Comparison of ENCODE assay signal across 8 mouse cellular contexts in genomic region chr13:43183248-43184055, GRCm38 (mm10). TPM values are rescaled to one million over a fixed set of nuclear protein-coding genes. Genes with fewer than 3 reads are reported as not detected.
A peak's percentile ranks its signal among the peaks of the same experiment; 100 is the strongest.
DNase-seq lines count a peak whose midpoint lies in the region; ATAC-seq lines count a peak whose summit lies in the region.

No protein-coding gene starts in this region.

- no peak for ATAC-seq in heart, embryonic 13.5 days (ENCODE audit: extremely low read depth, insufficient number of reproducible peaks, low FRiP score, low TSS enrichment)
- peak; percentile 54; the same call in 1 of the 2 replicates for ATAC-seq in midbrain, embryonic 11.5 days (ENCODE audit: low FRiP score)
- no peak for ATAC-seq in granulocyte monocyte progenitor cell, adult 5-6 weeks (replicated peaks; ENCODE audit: poor library complexity, severe bottlenecking)

- 52% methylated on average over 8 of the region's 8 CpGs for WGBS in heart, embryonic 13.5 days
- 59% methylated on average over 8 of the region's 8 CpGs for WGBS in midbrain, embryonic 11.5 days

- H3K4me1 ChIP-seq in heart, embryonic 13.5 days = peaks cover 30% of the 10 kb centered on the region
- H3K4me1 ChIP-seq in midbrain, embryonic 11.5 days (ENCODE audit: control insufficient read depth, insufficient read depth, low read length) = no peaks in the 10 kb centered on the region

- no peaks in the 10 kb centered on the region for H3K9me3 ChIP-seq in heart, embryonic 13.5 days
- no peaks in the 10 kb centered on the region for H3K9me3 ChIP-seq in midbrain, embryonic 11.5 days (ENCODE audit: control insufficient read depth, low read length)

- H3K4me3 ChIP-seq in heart, embryonic 13.5 days = peak overlapping the region; percentile 44
- H3K4me3 ChIP-seq in midbrain, embryonic 11.5 days (ENCODE audit: low read depth, low read length) = peak overlapping the region; percentile 14; the same call in 1 of the 2 replicates

- DNase-seq in heart, adult 9 months (ENCODE audit: low spot score in 2 of 2) = no peak
- DNase-seq in MN1 (ENCODE audit: low spot score) = peak; percentile 57
- peak; percentile 54 for DNase-seq in forelimb bud, embryonic 11.5 days (ENCODE audit: low read depth, low spot score)
- DNase-seq in midbrain, embryonic 11.5 days (ENCODE audit: low spot score, missing footprints) = no peak
- no peak for DNase-seq in adrenal gland, adult 18-20 months (ENCODE audit: low spot score in 2 of 2)
- no peak for DNase-seq in cerebellum, postnatal 36 days

- H3K9ac ChIP-seq in heart, embryonic 13.5 days = peak overlapping the region; percentile 62
- no peak overlapping the region for H3K9ac ChIP-seq in midbrain, embryonic 11.5 days (ENCODE audit: low read length)

- H3K36me3 ChIP-seq in heart, embryonic 13.5 days = no peaks in the 10 kb centered on the region
- H3K36me3 ChIP-seq in midbrain, embryonic 11.5 days (ENCODE audit: control insufficient read depth, insufficient read depth, low read length) = no peaks in the 10 kb centered on the region

- H3K4me2 ChIP-seq in heart, embryonic 13.5 days = peak overlapping the region; percentile 63
- H3K4me2 ChIP-seq in midbrain, embryonic 11.5 days = peak overlapping the region; percentile 36

- peaks cover 10% of the 10 kb centered on the region for H3K27me3 ChIP-seq in heart, embryonic 13.5 days (replicated peaks)
- H3K27me3 ChIP-seq in midbrain, embryonic 11.5 days (ENCODE audit: control insufficient read depth, insufficient read depth, low read length) = no peaks in the 10 kb centered on the region; the same call in 1 of the 2 replicates

- H3K27ac ChIP-seq in heart, embryonic 13.5 days (replicated peaks) = peak overlapping the region; percentile 48
- no peak overlapping the region for H3K27ac ChIP-seq in midbrain, embryonic 11.5 days (ENCODE audit: low read depth, low read length)

RNA-seq across cellular contexts. Expression of gene Tbc1d7, which starts 12.2 kb away (rescaled TPM):
- 55.9 and 60.9 TPM in 2 replicates for polyA plus RNA-seq in heart, embryonic 13.5 days (2015; fragmentation: Nextera tagmentation; extraction: Ambion mirVana)
- 70.2 and 71.5 TPM in 2 replicates for polyA plus RNA-seq in midbrain, embryonic 11.5 days (2014; fragmentation: Nextera tagmentation; extraction: Ambion mirVana)
- total RNA-seq in granulocyte monocyte progenitor cell, adult 5-6 weeks (2014; fragmentation: Nextera tagmentation) = 16.7 and 34.8 TPM in 2 replicates
- 8.2 and 12.7 TPM in 2 replicates for total RNA-seq in granulocyte monocyte progenitor cell, adult 5-6 weeks (2017)
- total RNA-seq in adrenal gland, adult 18-20 months (2021) = 10 to 100 TPM; 11.4 to 13.5 TPM

Comparison
In these comparisons a context has a peak if more than half of its experiments do, and no peak if none do; other contexts are left out.
1. DNase-seq: peak in MN1 (single experiment) and forelimb bud, embryonic 11.5 days (single experiment); none in heart, adult 9 months (0 of 2), midbrain, embryonic 11.5 days (single experiment), adrenal gland, adult 18-20 months (0 of 2) and cerebellum, postnatal 36 days (0 of 2).